Mouse (Mus musculus): ENCODE data around the gene Ranbp9. TPM values are rescaled to one million over a fixed set of nuclear protein-coding genes. Genes with fewer than 3 reads are reported as not detected.
A peak's percentile ranks its signal among the peaks of the same experiment; 100 is the strongest.

Ranbp9 gene
- polyA plus RNA-seq, 1 experiment from 2014 or later = 13.6 TPM

DNA sequence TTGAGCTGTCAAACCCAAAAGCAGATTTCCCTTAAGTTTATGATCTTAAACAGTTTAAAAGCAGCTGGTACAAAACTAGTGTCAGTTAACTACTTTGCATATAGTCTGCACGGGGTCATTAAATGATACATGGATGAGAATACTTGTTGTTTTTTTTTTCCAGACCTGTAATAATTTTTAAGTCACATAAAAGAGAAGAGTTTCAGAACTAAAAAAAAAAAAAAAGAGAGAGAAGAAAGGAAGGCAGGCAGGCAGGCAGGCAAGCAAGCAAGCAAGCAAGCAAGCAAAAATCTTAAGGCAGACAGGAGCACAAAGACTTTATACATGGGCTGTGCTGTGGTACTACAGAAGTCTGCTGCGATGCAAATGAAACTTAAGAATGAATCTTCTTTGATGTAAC lies 47.7 kb downstream of the Ranbp9 start:
- no peak for DNase-seq (ENCODE audit: low spot score)
- Histone ChIP-seq H3K4me3 (ENCODE audit: low read depth, low read length) (no peak overlapping the region), H3K27ac (replicated peaks; ENCODE audit: low read depth, low read length) (no peak overlapping the region), H3K9me3 (ENCODE audit: control insufficient read depth, low read length) (peaks cover 5% of the 10 kb centered on the region; the same call in 1 of the 2 replicates), H3K9ac (ENCODE audit: low read depth, low read length) (no peak overlapping the region), H3K36me3 (ENCODE audit: control insufficient read depth, insufficient read depth, low read length) (no peaks in the 10 kb centered on the region), H3K4me1 (ENCODE audit: control insufficient read depth, insufficient read depth, low read length) (0 out of 2 replicates have a peak, but pooled peaks cover 4% of the 10 kb centered on the region), H3K27me3 (replicated peaks; ENCODE audit: control insufficient read depth, insufficient read depth, low read length) (no peaks in the 10 kb centered on the region), H3K4me2 (ENCODE audit: low read depth, low read length) (no peak overlapping the region)
- no peak for ATAC-seq (ENCODE audit: low read depth)
- WGBS = 77% methylated on average over 2 of the region's 2 CpGs

DNA sequence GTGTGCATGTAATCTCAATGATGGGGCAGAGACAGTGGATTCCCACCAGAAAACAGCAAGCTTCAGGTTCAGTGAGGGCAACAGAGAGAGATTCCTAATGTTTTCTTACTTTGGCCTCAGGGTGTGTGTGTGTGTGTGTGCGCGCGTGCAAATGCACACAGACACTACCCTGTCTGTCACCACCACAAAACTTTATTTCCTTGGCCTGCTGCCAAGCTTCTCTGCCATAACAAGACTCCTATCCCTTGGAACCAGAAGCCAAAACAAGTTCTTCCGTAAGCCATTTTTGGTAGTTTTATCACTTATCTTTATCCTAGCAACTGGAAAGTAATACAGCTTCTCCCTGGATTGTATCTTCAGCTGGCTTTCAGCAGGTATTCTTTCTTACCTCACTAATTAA lies 52.6 kb downstream of the Ranbp9 start:
- Histone ChIP-seq H3K4me3 (ENCODE audit: low read depth, low read length) (no peak overlapping the region), H3K4me1 (ENCODE audit: control insufficient read depth, insufficient read depth, low read length) (no peaks in the 10 kb centered on the region), H3K27ac (replicated peaks; ENCODE audit: low read depth, low read length) (no peak overlapping the region), H3K36me3 (ENCODE audit: control insufficient read depth, insufficient read depth, low read length) (peaks cover 22% of the 10 kb centered on the region), H3K9ac (ENCODE audit: low read depth, low read length) (no peak overlapping the region), H3K4me2 (ENCODE audit: low read depth, low read length) (no peak overlapping the region), H3K9me3 (ENCODE audit: control insufficient read depth, low read length) (no peaks in the 10 kb centered on the region), H3K27me3 (replicated peaks; ENCODE audit: control insufficient read depth, insufficient read depth, low read length) (no peaks in the 10 kb centered on the region)
- WGBS = 79% methylated on average over 4 of the region's 4 CpGs
- DNase-seq (ENCODE audit: low spot score) (peak; percentile 19), ATAC-seq (ENCODE audit: low read depth) (no peak)

DNA sequence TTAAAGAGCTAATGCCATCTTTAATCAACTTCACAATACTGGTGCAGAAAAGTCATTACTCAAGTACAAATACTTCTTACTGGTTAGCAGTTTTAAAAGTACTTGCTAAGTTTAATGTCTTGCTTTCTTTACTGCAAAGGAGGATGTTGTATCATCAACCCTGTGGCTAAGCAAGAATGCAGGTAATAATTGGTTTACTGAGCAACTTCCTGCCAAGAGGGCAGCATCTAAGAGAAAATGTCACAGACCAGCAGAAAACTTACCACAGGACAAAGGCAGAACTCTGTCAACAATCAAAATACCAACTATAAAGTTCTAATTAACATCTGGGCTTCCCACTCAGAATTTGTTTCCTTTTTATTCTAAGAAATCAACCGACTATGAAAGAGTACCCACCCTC lies 65.8 kb downstream of the Ranbp9 start:
- 87% methylated on average over 1 of the region's 1 CpGs for WGBS
- ATAC-seq (ENCODE audit: low read depth) (no peak), DNase-seq (ENCODE audit: low spot score) (no peak)
- Histone ChIP-seq H3K4me1 (ENCODE audit: control insufficient read depth, insufficient read depth, low read length) (no peaks in the 10 kb centered on the region), H3K27me3 (replicated peaks; ENCODE audit: control insufficient read depth, insufficient read depth, low read length) (no peaks in the 10 kb centered on the region), H3K36me3 (ENCODE audit: control insufficient read depth, insufficient read depth, low read length) (peaks cover 77% of the 10 kb centered on the region), H3K27ac (replicated peaks; ENCODE audit: low read depth, low read length) (no peak overlapping the region), H3K9me3 (ENCODE audit: control insufficient read depth, low read length) (no peaks in the 10 kb centered on the region), H3K4me2 (ENCODE audit: low read depth, low read length) (no peak overlapping the region), H3K9ac (ENCODE audit: low read depth, low read length) (no peak overlapping the region), H3K4me3 (ENCODE audit: low read depth, low read length) (no peak overlapping the region)

DNA sequence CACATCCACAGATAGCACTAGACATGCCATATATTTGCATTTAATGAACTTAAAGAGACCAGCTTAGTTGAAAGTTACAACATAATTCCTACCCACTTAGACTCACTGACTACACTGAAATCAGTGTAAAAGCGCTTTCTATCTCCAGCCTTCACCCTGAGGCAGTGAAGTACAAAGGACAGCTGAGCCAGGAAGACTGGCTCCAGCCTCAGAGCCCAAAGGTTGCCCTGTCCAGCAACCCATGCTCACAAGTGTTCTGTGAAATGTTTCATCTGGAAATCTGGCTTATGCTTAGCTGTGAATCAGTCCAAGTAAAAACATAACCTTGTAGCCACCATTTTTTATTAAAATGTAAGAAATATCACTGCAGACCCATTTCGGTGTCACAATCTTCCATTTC lies 67.5 kb downstream of the Ranbp9 start:
- no peaks in the 10 kb centered on the region for H3K9me3 ChIP-seq (ENCODE audit: control insufficient read depth, low read length)
- no peak overlapping the region for H3K4me2 ChIP-seq (ENCODE audit: low read depth, low read length)
- no peak overlapping the region for H3K4me3 ChIP-seq (ENCODE audit: low read depth, low read length)
- 93% methylated on average over 2 of the region's 2 CpGs for WGBS
- H3K27ac ChIP-seq (replicated peaks; ENCODE audit: low read depth, low read length) = no peak overlapping the region
- no peaks in the 10 kb centered on the region for H3K4me1 ChIP-seq (ENCODE audit: control insufficient read depth, insufficient read depth, low read length)
- ATAC-seq (ENCODE audit: low read depth) = no peak
- no peaks in the 10 kb centered on the region for H3K27me3 ChIP-seq (replicated peaks; ENCODE audit: control insufficient read depth, insufficient read depth, low read length)
- peaks cover 74% of the 10 kb centered on the region for H3K36me3 ChIP-seq (ENCODE audit: control insufficient read depth, insufficient read depth, low read length)
- no peak overlapping the region for H3K9ac ChIP-seq (ENCODE audit: low read depth, low read length)
- no peak for DNase-seq (ENCODE audit: low spot score)

DNA sequence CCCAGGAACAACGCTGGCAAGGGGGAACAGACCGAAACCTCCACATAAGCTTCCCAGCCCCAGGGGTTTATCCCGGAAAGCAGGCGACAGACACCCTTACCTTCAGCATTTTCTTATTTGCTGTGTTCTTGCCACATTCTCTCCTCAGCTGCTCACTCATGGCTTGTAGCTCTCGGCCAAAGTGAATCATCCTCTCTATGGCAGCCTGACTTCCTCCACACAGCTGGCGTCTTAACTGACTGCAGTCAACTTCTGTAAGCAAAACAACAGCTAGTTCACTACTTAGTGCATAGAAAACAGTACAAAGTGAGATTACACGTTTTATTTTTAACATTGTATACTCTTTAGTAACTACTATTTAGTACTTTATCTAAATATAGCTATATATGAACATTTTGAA lies 68.8 kb downstream of the Ranbp9 start:
- 81% methylated on average over 7 of the region's 7 CpGs for WGBS
- DNase-seq (ENCODE audit: low spot score) (no peak), ATAC-seq (ENCODE audit: low read depth) (no peak)
- Histone ChIP-seq H3K4me2 (ENCODE audit: low read depth, low read length) (no peak overlapping the region), H3K9ac (ENCODE audit: low read depth, low read length) (no peak overlapping the region), H3K9me3 (ENCODE audit: control insufficient read depth, low read length) (no peaks in the 10 kb centered on the region), H3K4me1 (ENCODE audit: control insufficient read depth, insufficient read depth, low read length) (no peaks in the 10 kb centered on the region), H3K4me3 (ENCODE audit: low read depth, low read length) (no peak overlapping the region), H3K27ac (replicated peaks; ENCODE audit: low read depth, low read length) (no peak overlapping the region), H3K36me3 (ENCODE audit: control insufficient read depth, insufficient read depth, low read length) (peaks cover 87% of the 10 kb centered on the region), H3K27me3 (replicated peaks; ENCODE audit: control insufficient read depth, insufficient read depth, low read length) (no peaks in the 10 kb centered on the region)

DNA sequence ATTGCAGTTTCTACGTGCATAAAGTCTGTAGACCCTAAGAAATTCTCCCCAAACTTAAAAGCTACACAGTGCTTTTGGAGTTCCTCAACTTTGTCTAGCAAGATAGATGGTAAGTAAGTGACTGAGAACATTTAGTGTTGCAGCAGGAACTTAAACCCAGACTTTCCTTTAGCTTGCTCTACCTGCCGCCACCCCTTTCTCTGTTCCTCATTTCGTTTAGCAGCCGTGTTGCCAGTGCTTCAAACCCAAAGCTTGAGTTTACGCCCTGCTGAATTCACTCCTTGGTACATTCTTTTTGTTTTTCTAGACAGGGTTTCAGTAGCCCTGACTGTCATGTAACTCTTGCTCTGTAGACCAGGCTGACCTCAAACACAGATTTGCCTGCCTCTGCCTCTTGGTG lies 81.5 kb downstream of the Ranbp9 start:
- Histone ChIP-seq H3K9me3 (ENCODE audit: control insufficient read depth, low read length) (no peaks in the 10 kb centered on the region), H3K4me1 (ENCODE audit: control insufficient read depth, insufficient read depth, low read length) (no peaks in the 10 kb centered on the region; the same call in 1 of the 2 replicates), H3K4me2 (ENCODE audit: low read depth, low read length) (peak overlapping the region; percentile 89; the same call in 1 of the 2 replicates), H3K4me3 (ENCODE audit: low read depth, low read length) (no peak overlapping the region), H3K36me3 (ENCODE audit: control insufficient read depth, insufficient read depth, low read length) (peaks cover 51% of the 10 kb centered on the region), H3K27me3 (replicated peaks; ENCODE audit: control insufficient read depth, insufficient read depth, low read length) (no peaks in the 10 kb centered on the region), H3K27ac (replicated peaks; ENCODE audit: low read depth, low read length) (no peak overlapping the region), H3K9ac (ENCODE audit: low read depth, low read length) (no peak overlapping the region)
- 91% methylated on average over 5 of the region's 5 CpGs for WGBS
- no peak for ATAC-seq (ENCODE audit: low read depth)
- no peak for DNase-seq (ENCODE audit: low spot score)

DNA sequence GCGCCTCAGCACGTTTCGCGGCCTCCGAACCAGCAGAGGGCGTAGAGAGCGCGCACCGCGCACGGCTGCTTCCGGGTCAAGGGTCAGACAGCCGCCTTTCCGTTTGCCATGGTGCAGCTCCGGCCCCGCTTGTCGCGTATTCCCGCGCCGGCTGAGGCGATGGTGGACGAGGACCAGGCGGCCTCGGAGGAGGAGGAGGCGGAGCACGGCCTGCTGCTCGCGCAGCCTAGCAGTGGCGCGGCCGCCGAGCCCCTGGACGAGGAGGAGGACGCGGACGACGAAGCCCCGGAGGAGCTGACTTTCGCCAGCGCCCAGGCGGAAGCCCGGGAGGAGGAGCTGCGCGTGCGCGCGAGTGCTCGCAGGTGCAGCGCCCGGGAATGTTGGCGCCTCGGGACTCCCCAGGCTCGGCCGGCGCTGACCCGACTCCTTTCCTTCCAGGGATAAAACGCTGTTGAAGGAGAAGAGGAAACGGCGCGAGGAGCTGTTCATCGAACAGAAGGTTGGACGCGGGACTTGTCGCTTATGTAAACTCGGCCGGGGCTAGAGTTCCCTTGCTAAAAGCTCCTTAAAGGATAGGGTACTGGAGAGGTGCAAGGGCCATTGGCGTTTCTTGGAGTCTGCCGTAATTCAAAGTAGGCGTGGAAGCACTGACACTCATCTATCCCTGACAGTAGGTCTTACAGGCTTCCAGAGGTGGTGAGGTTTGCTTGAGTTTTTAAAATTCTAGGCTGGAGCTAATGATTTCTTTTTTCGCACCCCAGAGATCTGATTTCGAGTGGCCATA lies 82.6 kb downstream of the Ranbp9 start, which contains the start of gene Nol7:
Gene Nol7, plus strand, starts transcription at position 94 of the 784 bp plus-strand sequence.
- peaks cover 42% of the 10 kb centered on the region for H3K36me3 ChIP-seq (ENCODE audit: control insufficient read depth, insufficient read depth, low read length)
- H3K9me3 ChIP-seq (ENCODE audit: control insufficient read depth, low read length) = 0 out of 2 replicates have a peak, but pooled peaks cover 4% of the 10 kb centered on the region
- WGBS = 2% methylated on average over 43 of the region's 72 CpGs
- H3K4me2 ChIP-seq (ENCODE audit: low read depth, low read length) = peak within 1 kb of the TSS; percentile 89
- H3K4me1 ChIP-seq (ENCODE audit: control insufficient read depth, insufficient read depth, low read length) = no peaks in the 10 kb centered on the region; the same call in 1 of the 2 replicates
- ATAC-seq (ENCODE audit: low read depth) (peak; percentile 94), DNase-seq (ENCODE audit: low spot score) (peak; percentile 94)
- H3K4me3 ChIP-seq (ENCODE audit: low read depth, low read length) = peak within 1 kb of the TSS; percentile 76
- peak within 1 kb of the TSS; percentile 88 for H3K9ac ChIP-seq (ENCODE audit: low read depth, low read length)
- no peaks in the 10 kb centered on the region for H3K27me3 ChIP-seq (replicated peaks; ENCODE audit: control insufficient read depth, insufficient read depth, low read length)
- peak within 1 kb of the TSS; percentile 92 for H3K27ac ChIP-seq (replicated peaks; ENCODE audit: low read depth, low read length)

DNA sequence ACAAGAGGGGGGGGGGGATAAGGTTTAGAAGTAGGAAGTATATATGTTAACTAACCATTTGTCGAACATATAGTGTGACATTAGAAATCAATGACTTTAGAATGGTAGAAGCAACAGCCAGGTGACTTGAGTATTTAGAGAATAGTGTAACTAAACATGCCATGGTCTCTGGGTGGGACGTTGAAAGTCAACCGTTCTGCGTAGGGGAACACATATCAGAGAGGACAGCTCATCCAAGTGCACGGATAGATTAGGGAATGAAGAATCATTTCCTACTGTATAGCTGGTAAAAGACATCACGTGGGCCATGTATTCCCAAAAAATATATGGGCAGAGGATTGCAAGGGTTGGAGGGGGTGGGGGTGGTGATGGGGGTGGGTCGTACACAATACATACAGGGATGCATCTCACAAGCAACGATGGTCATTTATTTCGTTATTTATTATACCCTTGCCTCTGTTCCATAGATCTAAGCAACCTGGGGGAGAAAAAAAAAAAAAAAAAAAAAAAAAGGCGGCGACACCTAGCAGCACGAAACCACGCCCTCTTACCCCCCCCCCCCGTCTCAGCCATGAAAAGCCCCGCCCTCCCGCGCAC lies 83.3 kb downstream of the Ranbp9 start:
- ATAC-seq (ENCODE audit: low read depth) = no peak
- Histone ChIP-seq H3K36me3 (ENCODE audit: control insufficient read depth, insufficient read depth, low read length) (peaks cover 35% of the 10 kb centered on the region), H3K27me3 (replicated peaks; ENCODE audit: control insufficient read depth, insufficient read depth, low read length) (no peaks in the 10 kb centered on the region), H3K4me2 (ENCODE audit: low read depth, low read length) (peak overlapping the region; percentile 89), H3K4me3 (ENCODE audit: low read depth, low read length) (peak overlapping the region; percentile 76), H3K9me3 (ENCODE audit: control insufficient read depth, low read length) (0 out of 2 replicates have a peak, but pooled peaks cover 4% of the 10 kb centered on the region), H3K9ac (ENCODE audit: low read depth, low read length) (no peak overlapping the region), H3K27ac (replicated peaks; ENCODE audit: low read depth, low read length) (no peak overlapping the region), H3K4me1 (ENCODE audit: control insufficient read depth, insufficient read depth, low read length) (no peaks in the 10 kb centered on the region; the same call in 1 of the 2 replicates)
- 68% methylated on average over 11 of the region's 17 CpGs for WGBS
- DNase-seq (ENCODE audit: low spot score) = no peak

All from embryonic facial prominence, embryonic 14.5 days (tissue).